Mouse (Mus musculus) right cerebral cortex, postnatal 14 days (tissue): ENCODE measurements around the gene Prps1l3.
"Not testable (repeated sequence)": the region's sequence is repeated elsewhere in the genome, so short reads cannot be mapped to it uniquely, and the experiment has no call there.

Experiments
- DNase-seq: peaks from one replicate; pipeline ENCODE4 v3.0.0; 2022

Prps1l3 gene

DNA sequence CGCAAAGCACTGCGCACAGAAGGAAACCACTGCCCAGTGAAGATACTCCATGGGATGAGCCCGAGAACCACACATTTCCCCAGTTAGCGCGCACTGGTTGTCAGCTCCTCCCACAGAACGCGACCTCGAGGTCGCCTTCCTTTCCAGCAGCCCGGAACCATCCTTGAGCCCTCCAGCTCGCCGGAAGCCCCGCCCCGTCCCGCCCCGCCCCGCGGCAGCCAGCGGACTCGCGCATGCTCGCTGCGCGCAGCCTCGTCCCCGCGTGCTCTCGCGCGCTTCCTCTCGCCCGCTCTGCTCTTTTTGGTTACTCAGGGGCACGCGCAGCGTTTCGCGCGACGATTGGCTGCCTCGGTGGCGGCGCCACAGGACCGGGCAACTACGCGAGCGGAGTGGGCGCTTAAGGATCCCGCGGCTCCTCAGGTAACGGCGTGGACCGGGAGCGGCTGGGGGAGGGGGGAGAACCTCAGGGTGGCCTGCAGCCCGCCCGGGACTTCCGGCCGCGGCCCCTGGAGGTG, at the start of gene Prps1l3, which contains the start of gene Mipol1:
TSS of gene Prps1l3 (plus strand) at position 221 of the 515 bp plus-strand sequence.
TSS of gene Mipol1 (plus strand) at position 236 of the 515 bp plus-strand sequence.
- peak; percentile 89 for DNase-seq

DNA sequence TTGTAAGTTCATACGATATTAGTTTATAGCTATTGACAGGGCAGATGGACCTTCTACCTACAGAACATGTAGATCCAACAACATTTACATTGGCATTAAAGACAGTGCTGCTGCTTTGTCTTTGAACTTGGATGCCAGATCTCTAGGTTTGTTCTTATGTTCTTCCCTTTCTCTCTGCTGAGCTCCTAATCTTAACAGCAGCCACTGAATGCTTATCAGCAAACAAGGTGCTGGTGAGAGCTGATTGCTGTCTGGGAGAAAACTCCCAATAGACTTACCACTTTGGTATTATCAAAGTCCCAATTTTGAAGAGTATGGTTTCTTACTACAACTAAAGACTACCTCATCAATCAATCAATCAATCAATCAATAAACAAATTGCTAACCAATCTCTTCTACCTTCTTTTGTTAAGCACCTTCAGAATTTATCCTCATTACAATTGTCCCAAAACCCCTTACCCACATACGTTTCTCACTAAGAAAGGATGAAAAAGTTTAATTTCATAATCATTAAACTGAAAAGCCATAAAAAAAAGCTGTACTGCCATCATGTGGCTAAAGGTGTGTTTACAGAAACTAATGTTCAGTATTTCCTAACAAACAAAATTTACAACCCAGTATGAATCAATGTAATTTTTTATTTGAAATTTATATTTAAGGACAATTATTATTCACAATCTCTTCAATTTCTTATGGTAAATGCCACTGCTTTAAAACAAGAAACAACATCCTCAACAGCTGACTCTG, 45.6 kb upstream of the Prps1l3 start:
- no peak for DNase-seq

DNA sequence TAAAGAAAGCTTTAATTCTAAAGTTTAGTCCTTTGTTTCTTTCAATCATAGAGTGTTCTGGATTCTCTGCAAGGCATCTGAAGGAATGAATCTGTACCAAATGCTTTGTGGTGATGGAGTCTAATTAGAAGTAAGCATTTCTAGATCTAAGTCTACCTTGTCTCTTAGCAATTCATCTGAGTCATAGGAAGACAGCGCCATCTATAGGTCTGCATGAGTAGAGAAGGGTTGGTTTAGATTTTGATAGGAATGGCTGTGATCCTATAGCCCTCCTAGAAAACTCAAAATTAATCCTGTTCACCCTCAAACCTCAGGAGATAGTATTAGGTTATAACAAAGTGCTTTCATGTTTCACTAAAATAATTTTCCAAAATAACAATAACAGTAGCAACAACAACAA, 44.7 kb upstream of the Prps1l3 start:
- no peak for DNase-seq

DNA sequence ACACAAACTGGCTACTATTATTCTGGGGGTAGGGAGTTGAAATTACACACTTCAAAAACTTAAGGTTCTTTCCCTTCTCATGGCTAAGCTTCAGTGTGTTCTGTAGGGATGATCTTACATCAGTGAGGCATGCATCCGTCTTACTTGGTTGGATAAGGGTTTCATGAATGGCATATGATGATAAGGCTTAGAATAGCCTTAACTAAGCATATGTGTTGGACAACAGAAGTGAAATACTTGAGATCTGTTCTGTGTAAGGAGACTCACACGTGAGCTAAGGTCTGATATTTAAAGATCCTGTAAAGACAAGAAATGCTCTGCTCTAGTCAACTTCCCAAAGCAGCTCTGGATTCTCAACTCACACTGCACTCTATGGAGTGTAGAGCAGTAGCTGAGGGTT, 44.1 kb upstream of the Prps1l3 start:
- no peak for DNase-seq

DNA sequence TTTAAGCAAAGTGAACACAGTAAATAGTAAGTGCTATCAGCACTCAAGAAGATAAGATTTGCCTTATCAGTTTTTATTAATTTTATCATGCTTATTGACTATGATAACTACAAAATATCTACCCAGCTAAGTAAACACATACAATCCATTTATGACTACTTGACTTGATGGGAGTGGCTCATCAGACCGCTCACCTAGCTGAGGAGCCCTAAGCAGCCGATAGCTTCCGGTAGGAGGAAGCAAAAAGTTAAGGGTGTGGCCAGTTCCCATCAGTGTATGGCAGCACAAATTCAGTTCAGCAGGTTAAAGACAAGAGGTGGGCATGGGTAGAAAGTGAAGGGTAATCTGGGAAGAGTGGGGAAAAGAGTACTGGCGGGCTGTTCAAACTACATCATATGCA, 43.2 kb upstream of the Prps1l3 start:
- no peak for DNase-seq

DNA sequence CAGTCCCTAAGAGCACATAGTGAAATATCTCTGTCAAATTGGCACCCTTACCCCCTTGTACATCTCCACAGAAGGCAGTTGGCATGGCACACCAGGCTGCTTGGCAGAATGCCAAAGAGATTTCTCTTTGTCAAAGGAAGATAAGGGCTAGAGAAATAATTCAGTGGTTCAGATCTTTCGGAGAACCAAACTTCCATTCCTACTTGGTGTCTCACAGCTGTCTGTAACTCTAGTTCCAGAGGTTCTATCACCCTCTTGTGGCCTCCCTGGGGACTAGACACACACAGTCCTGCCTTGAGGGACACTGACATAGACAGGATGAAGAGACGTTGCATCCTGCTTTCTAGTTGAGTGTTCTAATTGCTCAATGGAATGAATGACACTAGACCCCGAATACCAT, 35.6 kb upstream of the Prps1l3 start:
- DNase-seq: no peak

DNA sequence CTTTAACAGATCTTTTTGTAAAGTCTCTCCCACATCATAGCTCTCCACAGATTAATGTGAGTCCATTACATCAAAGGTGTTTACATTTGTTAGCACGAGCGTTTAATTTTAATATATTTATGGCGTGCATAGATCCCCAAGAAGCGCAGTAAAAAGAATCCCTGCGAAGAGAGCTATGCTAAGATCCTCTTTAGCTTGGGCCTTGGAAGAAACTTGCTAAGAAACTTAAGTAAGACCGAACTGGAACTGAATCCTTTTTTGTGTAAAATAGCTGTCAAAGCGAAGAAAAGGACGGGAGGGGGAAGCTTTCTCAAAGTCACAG, 34.0 kb upstream of the Prps1l3 start:
- no peak for DNase-seq

DNA sequence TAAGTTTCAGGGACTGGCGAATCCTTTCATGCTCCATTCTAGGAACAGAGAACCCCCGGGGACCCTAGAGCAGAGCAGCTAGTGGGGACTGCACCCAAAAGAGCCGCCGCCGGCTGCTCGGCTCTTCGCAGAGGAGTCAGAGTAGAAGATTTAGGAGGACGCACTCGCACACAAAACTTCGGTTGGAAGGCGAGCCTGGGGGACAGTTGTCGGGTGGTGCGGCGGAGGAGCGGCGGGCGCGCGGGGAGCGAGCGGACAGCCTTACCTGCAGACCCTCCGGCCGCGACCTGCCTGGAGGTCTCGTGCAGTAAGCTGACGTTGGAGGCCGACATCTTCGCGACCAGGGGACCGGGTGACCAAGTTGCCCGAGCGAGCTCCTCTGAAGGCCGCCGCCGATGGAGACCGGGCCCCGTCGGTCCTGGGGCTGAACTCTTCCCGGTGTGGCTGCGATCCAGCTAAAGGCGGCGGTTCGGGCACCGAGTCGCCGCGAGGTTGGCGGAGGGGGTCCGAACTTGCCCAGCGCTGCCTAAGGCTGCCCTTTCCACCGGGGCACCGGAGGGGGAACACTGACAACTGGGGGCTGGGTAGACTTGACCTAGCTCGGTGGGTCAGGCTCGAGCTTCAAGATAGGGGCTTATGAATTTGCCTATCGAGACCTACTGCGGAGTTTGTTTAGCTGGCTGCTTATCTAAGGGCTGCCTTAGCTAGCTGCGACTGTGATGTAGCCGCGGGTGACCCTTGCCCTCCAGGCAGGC, 33.4 kb upstream of the Prps1l3 start:
- peak; percentile 10 for DNase-seq

DNA sequence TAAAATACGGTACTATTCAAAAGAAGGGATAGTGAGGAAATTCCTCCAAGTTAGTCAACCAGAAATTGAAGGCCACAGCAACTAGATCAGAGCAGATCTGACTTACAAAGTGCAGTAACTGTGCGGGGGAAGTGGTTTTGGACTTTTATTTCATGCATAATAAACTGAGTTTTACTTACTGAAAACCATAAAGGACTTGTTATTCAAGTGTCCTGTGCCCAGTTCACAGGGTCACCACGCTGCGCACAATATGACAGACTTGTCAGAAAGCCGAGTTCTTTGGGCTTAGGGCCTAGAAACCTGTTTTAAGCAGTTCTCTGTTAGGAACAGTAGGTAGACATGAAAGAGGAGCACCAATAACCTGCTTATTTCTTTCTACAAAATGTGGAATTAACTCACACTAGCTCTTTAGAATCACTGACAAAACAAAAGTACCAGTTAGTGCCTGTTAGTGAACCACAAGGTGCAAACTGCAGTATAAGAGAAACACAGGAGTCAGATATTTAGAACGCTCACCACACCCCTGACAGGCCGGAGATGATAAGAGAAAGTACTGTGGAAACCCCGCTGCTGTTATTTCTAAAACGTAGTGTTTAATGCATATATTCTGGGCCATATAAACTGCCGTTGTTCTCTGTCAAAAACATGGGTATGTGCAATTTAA, 32.7 kb upstream of the Prps1l3 start, which contains the start of gene Slc25a21:
TSS of gene Slc25a21 (minus strand) at position 110 of the 664 bp plus-strand sequence.
- DNase-seq: no peak

DNA sequence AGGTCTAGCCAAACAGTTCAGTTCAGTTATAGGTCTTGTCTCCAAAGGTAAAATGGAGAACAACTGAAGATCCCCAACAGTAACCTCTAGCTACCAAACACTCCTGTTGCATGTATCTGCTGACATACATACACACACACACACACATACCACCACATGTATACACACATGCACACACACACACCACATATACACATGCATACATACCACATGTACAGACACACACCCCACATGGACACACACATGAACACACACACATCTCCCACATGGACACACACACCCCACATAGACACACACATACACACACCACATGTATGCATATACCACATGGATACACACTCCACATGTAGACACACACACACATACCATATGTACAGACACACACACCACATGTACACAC, 31.9 kb upstream of the Prps1l3 start:
- no peak for DNase-seq

DNA sequence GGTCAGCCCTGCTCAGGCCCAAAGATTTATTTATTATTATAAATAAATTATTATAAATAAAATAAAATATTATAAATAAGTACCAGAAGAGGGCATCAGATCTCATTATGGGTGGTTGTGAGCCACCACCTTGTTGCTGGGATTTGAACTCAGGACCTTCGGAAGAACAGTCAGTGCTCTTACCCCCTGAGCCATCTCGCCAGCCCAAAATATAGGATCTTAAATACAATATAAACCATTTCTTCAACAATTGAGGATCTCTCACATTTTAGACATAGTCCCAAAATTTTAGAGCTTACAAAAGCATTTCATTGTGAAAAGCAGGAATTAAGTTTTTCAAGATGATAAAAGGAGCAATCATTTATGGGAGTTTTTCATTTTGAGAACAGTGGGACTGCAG, 30.8 kb upstream of the Prps1l3 start:
- no peak for DNase-seq

DNA sequence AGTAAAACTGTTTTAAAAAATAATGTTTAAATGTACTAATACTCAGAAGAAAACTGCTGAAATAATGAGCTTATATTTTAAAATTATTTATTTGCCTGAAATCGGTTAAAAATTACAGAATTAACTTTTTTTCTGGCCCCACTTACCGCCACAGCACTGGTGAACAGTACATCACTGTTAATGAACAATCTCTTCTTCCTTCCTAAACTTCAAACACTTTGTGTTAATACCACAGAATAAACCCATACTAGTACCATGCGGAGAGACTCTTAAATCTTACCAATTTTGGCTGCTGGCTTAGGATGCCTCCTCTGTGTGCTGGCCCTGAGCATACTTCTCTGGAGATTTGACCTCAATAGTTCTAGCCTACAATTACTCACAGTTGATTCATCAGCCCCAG, 28.3 kb upstream of the Prps1l3 start:
- DNase-seq: no peak

DNA sequence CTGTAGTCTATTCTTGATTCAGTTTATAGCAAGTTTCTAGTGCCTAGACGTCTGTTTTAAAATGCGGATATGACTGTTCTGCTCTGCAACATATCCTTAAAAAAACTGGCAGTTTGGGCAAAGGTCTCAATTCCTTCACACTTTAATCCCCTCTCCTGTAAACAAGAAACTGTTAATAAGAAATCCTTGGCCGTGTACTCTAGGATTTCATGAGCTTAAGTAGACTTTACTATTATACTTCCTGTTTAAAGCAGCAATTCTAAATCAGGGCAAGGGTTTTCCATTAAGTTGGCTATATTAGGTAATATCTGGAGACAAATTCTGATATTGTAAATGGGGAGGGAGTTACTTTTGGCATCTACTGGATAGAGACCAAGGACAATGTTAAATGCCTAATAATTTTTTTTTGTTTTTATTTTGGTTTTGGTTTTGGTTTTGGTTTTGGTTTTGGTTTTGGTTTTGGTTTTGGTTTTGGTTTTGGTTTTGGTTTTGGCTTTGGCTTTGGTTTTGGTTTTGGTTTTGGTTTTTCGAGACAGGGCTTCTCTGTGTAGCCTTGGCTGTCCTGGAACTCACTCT, 25.8 kb upstream of the Prps1l3 start:
- DNase-seq: no peak

DNA sequence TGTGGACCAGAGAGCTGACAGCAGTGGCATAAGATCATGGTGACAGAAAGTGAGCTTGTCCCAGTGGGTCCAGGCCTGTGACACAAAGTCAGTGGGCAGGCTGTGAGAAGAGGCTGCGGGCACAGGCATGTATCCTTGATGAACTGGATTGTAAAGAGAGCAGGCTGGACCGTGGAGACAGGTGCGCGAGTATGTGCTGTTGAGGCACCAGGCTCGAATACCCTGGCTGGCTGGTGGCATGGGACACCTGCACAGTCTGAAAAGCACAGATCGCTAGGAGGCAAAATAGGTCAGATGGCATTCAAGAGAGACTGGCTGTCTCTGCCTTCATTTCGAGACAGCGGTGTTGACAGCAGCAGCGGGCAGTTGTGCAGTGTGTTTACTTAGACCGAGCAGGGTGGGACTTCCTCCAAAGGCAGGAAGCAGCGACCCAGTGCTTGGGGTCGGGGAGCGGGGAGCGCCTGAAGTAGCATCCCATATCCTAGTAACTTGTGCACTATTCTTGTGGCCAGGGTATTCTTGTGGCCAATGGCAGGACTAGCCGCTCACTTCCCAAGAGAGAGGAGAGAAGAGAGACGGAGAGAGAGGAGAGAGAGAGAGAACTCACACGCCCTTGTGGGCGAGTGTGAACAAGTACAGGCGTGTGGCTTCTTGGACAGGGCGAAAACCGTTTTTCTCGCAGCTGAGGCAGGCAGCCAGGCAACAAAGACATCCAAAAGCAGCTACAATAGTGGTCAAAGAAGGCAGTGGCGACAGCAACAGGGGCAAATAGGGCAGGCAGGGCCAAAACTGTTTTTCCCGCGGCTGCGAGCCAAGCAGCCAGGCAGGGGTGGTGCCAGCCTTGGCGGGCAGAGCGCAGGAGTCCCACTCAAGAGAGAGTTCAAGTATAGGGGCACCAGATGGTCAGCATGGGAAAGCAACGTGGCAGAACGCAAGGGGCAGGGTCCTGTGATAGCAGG, 18.6 kb upstream of the Prps1l3 start:
- DNase-seq: peak; percentile 14

DNA sequence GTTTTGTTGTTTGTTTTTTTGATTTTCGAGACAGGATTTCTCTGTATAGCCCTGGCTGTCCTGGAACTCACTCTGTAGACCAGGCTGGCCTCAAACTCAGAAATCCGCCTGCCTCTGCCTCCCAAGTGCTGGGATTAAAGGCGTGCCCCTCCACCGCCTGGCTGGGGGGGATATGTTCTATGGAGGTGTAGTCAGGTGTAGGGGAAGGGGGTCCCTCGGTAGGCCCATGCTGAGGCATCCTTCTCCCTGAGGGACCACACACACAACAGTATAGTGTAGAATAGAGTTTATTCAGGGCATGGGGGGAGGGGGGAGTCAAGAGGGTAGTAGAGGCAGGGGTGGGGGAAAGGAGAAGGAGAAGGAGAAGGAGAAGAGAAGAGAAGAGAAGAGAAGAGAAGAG, 17.7 kb upstream of the Prps1l3 start:
- DNase-seq: not testable (repeated sequence)

DNA sequence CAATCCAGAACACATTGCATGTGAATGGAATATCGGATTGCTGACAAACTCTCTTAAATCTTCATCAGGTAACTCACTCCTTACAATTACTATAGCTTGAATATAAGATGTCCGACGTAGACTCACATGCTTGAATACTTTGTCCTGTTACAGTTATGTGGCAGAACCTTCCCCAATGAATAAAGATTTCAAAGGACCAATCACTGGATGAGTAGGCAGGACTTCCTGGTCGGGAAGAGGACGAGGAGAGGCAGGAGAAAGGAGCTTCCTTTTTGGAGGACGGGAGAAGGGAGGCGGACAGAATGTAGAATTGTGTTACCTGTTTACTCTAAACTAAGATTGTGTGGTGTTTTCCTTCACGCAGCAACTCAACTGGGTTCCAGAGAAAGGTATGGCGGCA, 3.8 kb upstream of the Prps1l3 start:
- no peak for DNase-seq

DNA sequence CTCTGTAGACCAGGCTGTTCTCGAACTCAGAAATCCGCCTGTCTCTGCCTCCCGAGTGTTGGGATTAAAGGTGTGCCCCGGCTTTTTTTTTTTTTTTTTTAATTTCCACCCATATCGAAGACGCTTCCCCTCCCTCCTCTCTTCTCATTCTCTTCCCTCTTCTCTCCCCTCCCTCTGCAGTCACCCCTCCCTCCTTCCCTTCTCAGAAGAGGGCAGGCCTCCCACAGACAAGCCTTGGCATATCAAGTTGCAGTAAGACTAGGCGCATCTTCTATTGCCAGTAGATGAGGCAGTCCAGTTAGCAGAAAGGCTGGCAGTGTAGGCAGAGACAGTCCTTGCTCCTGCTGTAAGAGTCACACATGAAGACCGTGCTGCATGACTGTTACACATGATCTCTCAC, 2.4 kb upstream of the Prps1l3 start:
- DNase-seq: no peak

DNA sequence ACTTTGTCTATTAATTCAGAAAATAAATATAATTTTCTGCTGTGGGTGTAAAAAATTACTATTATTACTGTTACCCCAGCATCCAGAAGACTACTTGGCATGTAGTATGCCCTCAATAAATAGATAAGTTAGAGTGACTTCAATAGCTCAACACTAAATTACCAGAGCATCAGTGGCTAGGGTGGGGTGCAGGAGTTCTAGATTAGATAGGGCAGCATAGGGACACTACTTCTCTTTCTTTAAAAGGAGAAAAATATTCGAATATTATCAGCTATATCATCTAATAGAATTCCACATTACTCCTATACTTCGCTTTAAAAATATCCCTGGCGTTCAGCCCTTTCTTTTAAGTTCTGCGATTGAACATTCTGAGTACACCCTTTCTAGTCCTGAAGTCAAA, 509 bp upstream of the Prps1l3 start:
- no peak for DNase-seq

DNA sequence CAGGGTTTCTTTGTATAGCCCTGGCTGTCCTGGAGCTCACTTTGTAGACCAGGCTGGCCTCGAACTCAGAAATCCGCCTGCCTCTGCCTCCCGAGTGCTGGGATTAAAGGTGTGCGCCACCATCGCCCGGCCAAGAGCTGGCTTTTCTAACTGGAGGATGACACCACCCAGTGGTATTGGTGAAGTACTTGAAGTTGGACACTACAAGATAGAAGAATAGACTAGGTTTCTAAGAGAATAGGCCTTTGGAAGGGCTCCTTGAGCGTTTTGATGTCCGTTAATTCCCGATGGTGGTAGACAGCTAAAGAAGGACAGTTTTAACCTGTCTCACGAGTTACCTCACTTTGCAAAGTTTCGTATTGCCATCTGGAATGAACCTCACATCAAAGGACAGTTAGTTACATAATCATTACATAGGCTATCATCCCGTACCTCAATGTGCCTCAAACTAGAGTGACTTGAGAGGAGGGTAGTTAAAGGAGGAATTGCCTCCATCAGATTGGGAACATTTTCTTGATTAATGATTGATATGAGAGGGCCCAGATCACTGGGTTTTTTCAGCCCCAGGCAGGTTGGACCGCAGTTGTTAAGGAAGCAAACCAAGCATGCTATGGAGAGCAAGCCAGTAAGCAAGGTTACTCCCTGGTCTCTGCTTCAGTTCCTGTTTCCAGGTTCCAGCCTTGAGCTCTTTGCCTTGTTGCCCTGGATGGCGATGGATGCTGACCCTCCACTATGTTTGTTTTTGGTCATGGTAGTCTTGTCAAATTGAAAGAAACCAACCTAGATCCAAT, 1.1 kb downstream of the Prps1l3 start:
- no peak for DNase-seq

DNA sequence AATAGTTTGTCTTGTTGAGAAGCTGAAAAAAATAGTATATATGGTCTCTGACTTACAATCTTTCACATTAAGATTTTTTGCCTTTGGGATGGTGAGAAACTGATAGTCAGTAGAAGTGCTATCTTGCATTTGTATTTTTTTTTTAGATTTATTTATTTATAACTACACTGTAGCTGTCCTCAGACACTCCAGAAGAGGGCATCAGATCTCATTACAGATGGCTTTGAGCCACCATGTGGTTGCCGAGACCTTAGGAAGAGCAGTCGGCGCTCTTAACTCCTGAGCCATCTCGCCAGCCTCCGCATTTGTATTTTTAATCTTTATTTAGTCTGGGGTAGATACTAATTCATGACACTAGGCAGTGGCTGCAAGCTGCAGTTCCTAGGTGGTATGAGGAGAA, 3.2 kb downstream of the Prps1l3 start:
- DNase-seq: no peak
